Mouse (Mus musculus): ENCODE measurements at regions not wholly inside any gene's neighbourhood (a gene's known extent, or its start where the extent isn't known, plus 50 kb on each side); places are given as distances from the start of the nearest gene placed in this dataset.

DNA sequence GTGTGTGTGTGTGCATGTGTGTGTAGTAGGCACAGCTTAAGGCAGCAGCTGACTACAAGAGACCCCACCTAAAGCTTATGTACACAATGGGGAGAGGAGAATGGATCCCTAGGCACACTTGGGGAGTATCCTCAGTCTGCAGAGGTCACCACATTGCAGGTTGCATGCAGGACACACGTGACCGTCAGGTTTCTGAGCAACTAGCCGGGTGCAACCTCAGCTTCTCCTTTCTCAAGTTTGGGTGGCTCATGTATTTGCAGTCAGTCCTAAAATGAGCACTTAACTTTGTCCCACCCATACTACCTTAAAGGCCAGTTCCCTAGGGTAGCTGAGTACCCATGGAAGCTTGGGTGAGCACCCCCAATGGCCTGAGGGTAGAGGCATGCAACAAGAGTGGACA lies 111.0 kb upstream of the Ccnd1 start:
- no peak for TF ChIP-seq CTCF (IDR thresholded peaks at IDR 0.05; ENCODE audit: extremely low read depth, insufficient read depth, insufficient read length, insufficient replicate concordance)
- no peak for TF ChIP-seq POLR2A (IDR thresholded peaks at IDR 0.05; ENCODE audit: low read depth, low read length)
